Mouse (Mus musculus) hindlimb bud, embryonic 11.5 days (tissue): ENCODE results near the gene Krt222.
"Not testable (repeated sequence)": the region's sequence is repeated elsewhere in the genome, so short reads cannot be mapped to it uniquely, and the experiment has no call there.

Experiments
- DNase-seq: peaks from one replicate; pipeline ENCODE4 v3.0.0-alpha.2; 2012; ENCODE audit warnings: low read depth, low spot score; ENCODE audit errors: extremely low spot score

The Krt222 gene

GRCm38 (mm10) chr11:99243820-99244374, at the start of gene Krt222:
Gene Krt222 (minus strand): TSS chr11:99244085.
- no peak for DNase-seq

GRCm38 (mm10) chr11:99292846-99293245, 49.0 kb upstream of the Krt222 start:
- DNase-seq = no peak

GRCm38 (mm10) chr11:99284833-99285312, 41.0 kb upstream of the Krt222 start, which contains the start of gene Krt24:
Gene Krt24 (minus strand): TSS chr11:99285262.
- DNase-seq = no peak

GRCm38 (mm10) chr11:99284011-99284410, 40.1 kb upstream of the Krt222 start:
- no peak for DNase-seq

GRCm38 (mm10) chr11:99283334-99283733, 39.4 kb upstream of the Krt222 start:
- DNase-seq = no peak

- no peak for DNase-seq
Measured at GRCm38 (mm10) chr11:99281116-99281515, 37.2 kb upstream of the Krt222 start.

GRCm38 (mm10) chr11:99279986-99280385, 36.1 kb upstream of the Krt222 start:
- DNase-seq = no peak

GRCm38 (mm10) chr11:99276786-99277185, 32.9 kb upstream of the Krt222 start:
- no peak for DNase-seq

- no peak for DNase-seq
Measured at GRCm38 (mm10) chr11:99275624-99276023, 31.7 kb upstream of the Krt222 start.

- no peak for DNase-seq
Measured at GRCm38 (mm10) chr11:99272721-99273120, 28.8 kb upstream of the Krt222 start.

- DNase-seq = no peak
Measured at GRCm38 (mm10) chr11:99269192-99269591, 25.3 kb upstream of the Krt222 start.

GRCm38 (mm10) chr11:99265796-99266195, 21.9 kb upstream of the Krt222 start:
- DNase-seq = no peak

GRCm38 (mm10) chr11:99265220-99265619, 21.3 kb upstream of the Krt222 start:
- DNase-seq = no peak

GRCm38 (mm10) chr11:99256213-99256612, 12.3 kb upstream of the Krt222 start:
- no peak for DNase-seq

- no peak for DNase-seq
Measured at GRCm38 (mm10) chr11:99255316-99255715, 11.4 kb upstream of the Krt222 start.

- DNase-seq = no peak
Measured at GRCm38 (mm10) chr11:99253893-99254292, 10.0 kb upstream of the Krt222 start.

- DNase-seq = no peak
Measured at GRCm38 (mm10) chr11:99252671-99253070, 8.8 kb upstream of the Krt222 start.

GRCm38 (mm10) chr11:99250666-99251065, 6.8 kb upstream of the Krt222 start:
- no peak for DNase-seq

GRCm38 (mm10) chr11:99250241-99250640, 6.4 kb upstream of the Krt222 start:
- DNase-seq = no peak

GRCm38 (mm10) chr11:99249115-99249514, 5.2 kb upstream of the Krt222 start:
- DNase-seq = no peak

- no peak for DNase-seq
Measured at GRCm38 (mm10) chr11:99247916-99248315, 4.0 kb upstream of the Krt222 start.

GRCm38 (mm10) chr11:99244519-99244918, 634 bp upstream of the Krt222 start:
- not testable (repeated sequence) for DNase-seq

GRCm38 (mm10) chr11:99243200-99243819, 575 bp downstream of the Krt222 start:
- DNase-seq = no peak
